Mouse (Mus musculus): ENCODE measurements around the gene Scn4b. TPM values are rescaled to one million over a fixed set of nuclear protein-coding genes. Genes with fewer than 3 reads are reported as not detected.
A peak's percentile ranks its signal among the peaks of the same experiment; 100 is the strongest.

Gene Scn4b
- polyA plus RNA-seq, 1 experiment from 2014 or later: 1.6 TPM

GRCm38 (mm10) chr9:45105596-45106374, 32.4 kb upstream of the Scn4b start:
- ATAC-seq (replicated peaks; ENCODE audit: extremely low read depth, insufficient read depth, low FRiP score): no peak
- Histone ChIP-seq H3K4me1 (ENCODE audit: control insufficient read depth, insufficient read depth, low read length) (peaks cover 8% of the 10 kb centered on the region), H3K4me2 (ENCODE audit: low read depth, low read length) (no peak overlapping the region), H3K27me3 (ENCODE audit: control insufficient read depth, insufficient read depth, low read length) (no peaks in the 10 kb centered on the region), H3K27ac (ENCODE audit: low read length) (no peak overlapping the region), H3K36me3 (ENCODE audit: control insufficient read depth, insufficient read depth) (no peaks in the 10 kb centered on the region), H3K9me3 (replicated peaks; ENCODE audit: control insufficient read depth, low read length) (no peaks in the 10 kb centered on the region), H3K4me3 (ENCODE audit: low read length) (no peak overlapping the region), H3K9ac (ENCODE audit: low read length) (no peak overlapping the region)
- WGBS: 75% methylated on average over 2 of the region's 2 CpGs

DNA sequence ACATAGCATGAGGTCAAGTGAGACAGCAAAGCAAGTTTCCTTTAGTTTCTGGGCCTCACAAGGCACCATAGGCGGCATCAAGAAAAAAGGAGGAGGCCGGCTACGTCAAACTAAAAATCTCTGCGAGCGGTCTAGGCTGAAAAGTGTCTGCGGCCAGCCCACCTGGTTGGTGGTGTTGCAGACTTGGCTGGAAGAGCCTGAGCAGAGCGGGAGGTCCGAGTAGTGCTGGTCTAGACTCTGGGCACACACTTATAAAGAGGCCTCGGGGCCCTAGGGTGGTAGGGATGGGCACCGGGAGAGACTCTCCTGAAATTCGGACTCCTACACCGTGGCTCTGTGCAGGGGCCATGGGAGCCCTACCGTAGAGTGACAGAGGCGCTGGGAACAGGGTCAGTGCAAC, 22.5 kb upstream of the Scn4b start:
- 8% methylated on average over 14 of the region's 14 CpGs for WGBS
- Histone ChIP-seq H3K27ac (ENCODE audit: low read length) (no peak overlapping the region), H3K36me3 (ENCODE audit: control insufficient read depth, insufficient read depth) (no peaks in the 10 kb centered on the region), H3K27me3 (ENCODE audit: control insufficient read depth, insufficient read depth, low read length) (0 out of 2 replicates have a peak, but pooled peaks cover 2% of the 10 kb centered on the region), H3K9ac (ENCODE audit: low read length) (peak overlapping the region; percentile 30; the same call in 1 of the 2 replicates), H3K9me3 (replicated peaks; ENCODE audit: control insufficient read depth, low read length) (no peaks in the 10 kb centered on the region), H3K4me3 (ENCODE audit: low read length) (peak overlapping the region; percentile 42), H3K4me2 (ENCODE audit: low read depth, low read length) (peak overlapping the region; percentile 64), H3K4me1 (ENCODE audit: control insufficient read depth, insufficient read depth, low read length) (peaks cover 4% of the 10 kb centered on the region; the same call in 1 of the 2 replicates)
- ATAC-seq (replicated peaks; ENCODE audit: extremely low read depth, insufficient read depth, low FRiP score): no peak

GRCm38 (mm10) chr9:45116819-45117218, 21.4 kb upstream of the Scn4b start:
- H3K4me3 ChIP-seq (ENCODE audit: low read length): no peak overlapping the region
- 0 out of 2 replicates have a peak, but pooled peaks cover 2% of the 10 kb centered on the region for H3K27me3 ChIP-seq (ENCODE audit: control insufficient read depth, insufficient read depth, low read length)
- H3K9ac ChIP-seq (ENCODE audit: low read length): no peak overlapping the region
- no peak overlapping the region for H3K27ac ChIP-seq (ENCODE audit: low read length)
- WGBS: 61% methylated on average over 9 of the region's 9 CpGs
- no peak for ATAC-seq (replicated peaks; ENCODE audit: extremely low read depth, insufficient read depth, low FRiP score)
- H3K36me3 ChIP-seq (ENCODE audit: control insufficient read depth, insufficient read depth): no peaks in the 10 kb centered on the region
- H3K4me2 ChIP-seq (ENCODE audit: low read depth, low read length): no peak overlapping the region
- H3K9me3 ChIP-seq (replicated peaks; ENCODE audit: control insufficient read depth, low read length): no peaks in the 10 kb centered on the region
- H3K4me1 ChIP-seq (ENCODE audit: control insufficient read depth, insufficient read depth, low read length): peaks cover 4% of the 10 kb centered on the region; the same call in 1 of the 2 replicates

- ATAC-seq (replicated peaks; ENCODE audit: extremely low read depth, insufficient read depth, low FRiP score): no peak; the same call in 1 of the 2 replicates
- H3K4me3 ChIP-seq (ENCODE audit: low read length): peak within 1 kb of the TSS; percentile 51
- H3K4me2 ChIP-seq (ENCODE audit: low read depth, low read length): peak within 1 kb of the TSS; percentile 62
- H3K36me3 ChIP-seq (ENCODE audit: control insufficient read depth, insufficient read depth): no peaks in the 10 kb centered on the region
- under 1% methylated on average over 13 of the region's 13 CpGs for WGBS
- peak within 1 kb of the TSS; percentile 76 for H3K9ac ChIP-seq (ENCODE audit: low read length)
- no peaks in the 10 kb centered on the region for H3K9me3 ChIP-seq (replicated peaks; ENCODE audit: control insufficient read depth, low read length)
- peak within 1 kb of the TSS; percentile 47; the same call in 1 of the 2 replicates for H3K27ac ChIP-seq (ENCODE audit: low read length)
- 0 out of 2 replicates have a peak, but pooled peaks cover 2% of the 10 kb centered on the region for H3K27me3 ChIP-seq (ENCODE audit: control insufficient read depth, insufficient read depth, low read length)
- H3K4me1 ChIP-seq (ENCODE audit: control insufficient read depth, insufficient read depth, low read length): peaks cover 10% of the 10 kb centered on the region
These were observed 20.3 kb upstream of the Scn4b start, which contains the start of gene Scn2b for GRCm38 (mm10) chr9:45117741-45118431. TSS of gene Scn2b (plus strand) at chr9:45117782.

DNA sequence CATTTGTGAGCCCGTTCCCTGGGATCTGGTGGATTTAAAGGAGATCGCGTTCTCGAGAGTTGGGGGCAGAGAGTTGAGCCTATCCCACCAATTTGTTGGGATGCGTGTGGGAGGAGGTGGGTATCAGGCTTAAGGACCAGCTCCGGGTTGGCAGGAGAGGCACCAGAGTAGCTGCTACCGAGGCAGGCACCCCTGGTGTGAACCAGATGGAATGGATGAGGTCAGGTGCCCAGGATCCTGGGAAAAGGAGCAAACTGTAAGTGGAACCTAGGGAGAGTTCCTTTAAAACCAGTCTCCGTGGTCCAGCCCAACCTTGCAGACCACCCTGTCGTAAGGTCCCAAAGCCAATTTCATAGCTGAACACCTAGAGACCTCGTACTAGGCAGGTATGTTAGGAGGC, 19.6 kb upstream of the Scn4b start:
- no peak for ATAC-seq (replicated peaks; ENCODE audit: extremely low read depth, insufficient read depth, low FRiP score)
- no peak overlapping the region for H3K27ac ChIP-seq (ENCODE audit: low read length)

DNA sequence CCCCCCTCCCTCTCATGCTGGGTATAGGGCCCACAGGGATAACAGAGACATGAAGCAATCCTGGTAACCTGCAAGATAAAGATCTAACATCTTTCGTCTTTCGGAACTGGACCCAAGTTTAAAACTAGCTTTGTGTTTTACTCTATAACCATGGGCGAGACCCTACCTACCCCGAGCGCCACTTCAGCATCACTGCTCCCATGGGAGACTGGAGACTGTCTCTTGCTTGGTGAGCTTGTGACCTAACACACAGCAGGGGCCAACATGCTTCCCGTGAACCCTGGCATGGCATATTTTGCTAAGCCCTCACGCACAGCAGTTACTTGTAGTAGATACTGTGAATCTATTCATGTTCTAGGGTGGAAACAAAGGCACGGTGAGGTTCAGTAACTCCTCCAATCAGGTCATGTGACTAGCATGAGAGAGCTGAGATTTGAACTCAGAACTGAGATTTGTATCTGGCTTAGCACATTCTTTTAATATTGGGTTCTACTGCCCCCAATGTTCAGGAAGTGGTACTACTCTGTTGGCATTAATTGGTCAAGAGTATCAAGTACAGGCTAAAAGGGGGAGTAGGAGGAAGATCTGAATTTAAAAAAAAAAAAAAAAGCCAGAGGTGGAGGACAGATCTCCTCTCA, 18.8 kb upstream of the Scn4b start:
- ATAC-seq (replicated peaks; ENCODE audit: extremely low read depth, insufficient read depth, low FRiP score): no peak
- Histone ChIP-seq H3K9ac (ENCODE audit: low read length) (no peak overlapping the region), H3K9me3 (replicated peaks; ENCODE audit: control insufficient read depth, low read length) (no peaks in the 10 kb centered on the region), H3K27ac (ENCODE audit: low read length) (no peak overlapping the region), H3K4me2 (ENCODE audit: low read depth, low read length) (no peak overlapping the region), H3K4me3 (ENCODE audit: low read length) (no peak overlapping the region), H3K27me3 (ENCODE audit: control insufficient read depth, insufficient read depth, low read length) (0 out of 2 replicates have a peak, but pooled peaks cover under 1% of the 10 kb centered on the region), H3K4me1 (ENCODE audit: control insufficient read depth, insufficient read depth, low read length) (peaks cover 10% of the 10 kb centered on the region), H3K36me3 (ENCODE audit: control insufficient read depth, insufficient read depth) (no peaks in the 10 kb centered on the region)
- WGBS: 92% methylated on average over 8 of the region's 8 CpGs

More for the DNA sequence above, 19.6 kb upstream of the Scn4b start:
- H3K4me1 ChIP-seq (ENCODE audit: control insufficient read depth, insufficient read depth, low read length): peaks cover 10% of the 10 kb centered on the region
- H3K36me3 ChIP-seq (ENCODE audit: control insufficient read depth, insufficient read depth): no peaks in the 10 kb centered on the region
- peak overlapping the region; percentile 32; the same call in 1 of the 2 replicates for H3K9ac ChIP-seq (ENCODE audit: low read length)
- peak overlapping the region; percentile 62 for H3K4me2 ChIP-seq (ENCODE audit: low read depth, low read length)
- no peaks in the 10 kb centered on the region for H3K9me3 ChIP-seq (replicated peaks; ENCODE audit: control insufficient read depth, low read length)
- 0 out of 2 replicates have a peak, but pooled peaks cover 2% of the 10 kb centered on the region for H3K27me3 ChIP-seq (ENCODE audit: control insufficient read depth, insufficient read depth, low read length)
- 31% methylated on average over 10 of the region's 10 CpGs for WGBS
- H3K4me3 ChIP-seq (ENCODE audit: low read length): peak overlapping the region; percentile 51

DNA sequence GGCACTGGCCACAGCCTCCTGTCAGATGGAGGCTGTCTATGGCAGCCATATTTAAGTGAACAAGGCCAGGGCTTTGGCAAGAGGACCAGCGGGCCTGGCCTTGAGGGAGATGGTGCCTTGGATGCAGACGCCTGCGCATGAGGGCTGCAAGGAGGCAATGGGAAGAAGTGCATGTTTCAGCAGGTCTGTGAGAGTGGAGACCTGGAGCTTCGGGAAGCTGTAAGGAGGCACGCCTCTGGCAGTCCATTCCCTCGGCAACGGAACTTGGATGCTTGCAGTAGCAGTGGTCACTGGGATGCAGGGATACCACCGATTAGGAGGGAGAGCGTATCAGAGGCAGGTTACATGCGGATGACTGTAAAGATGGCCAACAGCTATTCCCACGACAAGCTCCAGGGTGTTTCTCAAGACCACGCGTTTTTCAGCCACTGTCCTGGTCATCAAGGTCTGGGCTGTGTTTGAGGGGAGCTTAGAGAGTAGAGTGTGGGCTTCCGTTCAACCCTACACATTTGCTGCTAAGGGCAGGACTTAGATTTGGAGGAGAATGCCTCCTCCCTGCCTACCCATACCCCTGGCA, 18.2 kb upstream of the Scn4b start:
- H3K27ac ChIP-seq (ENCODE audit: low read length): no peak overlapping the region
- no peaks in the 10 kb centered on the region for H3K27me3 ChIP-seq (ENCODE audit: control insufficient read depth, insufficient read depth, low read length)
- H3K4me1 ChIP-seq (ENCODE audit: control insufficient read depth, insufficient read depth, low read length): peaks cover 10% of the 10 kb centered on the region
- H3K4me2 ChIP-seq (ENCODE audit: low read depth, low read length): no peak overlapping the region
- WGBS: 84% methylated on average over 14 of the region's 14 CpGs
- no peak overlapping the region for H3K9ac ChIP-seq (ENCODE audit: low read length)
- ATAC-seq (replicated peaks; ENCODE audit: extremely low read depth, insufficient read depth, low FRiP score): no peak
- H3K9me3 ChIP-seq (replicated peaks; ENCODE audit: control insufficient read depth, low read length): no peaks in the 10 kb centered on the region
- H3K4me3 ChIP-seq (ENCODE audit: low read length): no peak overlapping the region
- H3K36me3 ChIP-seq (ENCODE audit: control insufficient read depth, insufficient read depth): no peaks in the 10 kb centered on the region

- Histone ChIP-seq H3K27me3 (ENCODE audit: control insufficient read depth, insufficient read depth, low read length) (no peaks in the 10 kb centered on the region), H3K36me3 (ENCODE audit: control insufficient read depth, insufficient read depth) (no peaks in the 10 kb centered on the region), H3K4me1 (ENCODE audit: control insufficient read depth, insufficient read depth, low read length) (peaks cover 10% of the 10 kb centered on the region), H3K4me3 (ENCODE audit: low read length) (no peak overlapping the region), H3K4me2 (ENCODE audit: low read depth, low read length) (no peak overlapping the region), H3K9me3 (replicated peaks; ENCODE audit: control insufficient read depth, low read length) (no peaks in the 10 kb centered on the region), H3K27ac (ENCODE audit: low read length) (no peak overlapping the region), H3K9ac (ENCODE audit: low read length) (no peak overlapping the region)
- ATAC-seq (replicated peaks; ENCODE audit: extremely low read depth, insufficient read depth, low FRiP score): no peak
- 84% methylated on average over 6 of the region's 6 CpGs for WGBS
These were observed 17.6 kb upstream of the Scn4b start for GRCm38 (mm10) chr9:45120567-45120966.
